Mouse (Mus musculus) erythroblast, embryonic 14.5 days (primary cell): ENCODE measurements at regions not wholly inside any gene's neighbourhood (a gene's known extent, or its start where the extent isn't known, plus 50 kb on each side); places are given as distances from the start of the nearest gene placed in this dataset.

Experiments
- GATA1 ChIP-seq: IDR thresholded peaks from 2 replicates; pipeline ENCODE4 v1.6.1; 2012; ENCODE audit warnings: low read length, inconsistent platforms, mixed read lengths
- TAL1 ChIP-seq: IDR thresholded peaks from 3 replicates; pipeline ENCODE4 v1.6.1; 2012; ENCODE audit warnings: low read length, inconsistent platforms, mixed read lengths

- TF ChIP-seq TAL1 (no peak), GATA1 (no peak)
Observed at GRCm38 (mm10) chr5:75380340-75380739, 194.4 kb upstream of the Kit start.
